Mouse (Mus musculus): ENCODE data around the gene Pspn.
A peak's percentile ranks its signal among the peaks of the same experiment; 100 is the strongest.

Gene Pspn

DNA sequence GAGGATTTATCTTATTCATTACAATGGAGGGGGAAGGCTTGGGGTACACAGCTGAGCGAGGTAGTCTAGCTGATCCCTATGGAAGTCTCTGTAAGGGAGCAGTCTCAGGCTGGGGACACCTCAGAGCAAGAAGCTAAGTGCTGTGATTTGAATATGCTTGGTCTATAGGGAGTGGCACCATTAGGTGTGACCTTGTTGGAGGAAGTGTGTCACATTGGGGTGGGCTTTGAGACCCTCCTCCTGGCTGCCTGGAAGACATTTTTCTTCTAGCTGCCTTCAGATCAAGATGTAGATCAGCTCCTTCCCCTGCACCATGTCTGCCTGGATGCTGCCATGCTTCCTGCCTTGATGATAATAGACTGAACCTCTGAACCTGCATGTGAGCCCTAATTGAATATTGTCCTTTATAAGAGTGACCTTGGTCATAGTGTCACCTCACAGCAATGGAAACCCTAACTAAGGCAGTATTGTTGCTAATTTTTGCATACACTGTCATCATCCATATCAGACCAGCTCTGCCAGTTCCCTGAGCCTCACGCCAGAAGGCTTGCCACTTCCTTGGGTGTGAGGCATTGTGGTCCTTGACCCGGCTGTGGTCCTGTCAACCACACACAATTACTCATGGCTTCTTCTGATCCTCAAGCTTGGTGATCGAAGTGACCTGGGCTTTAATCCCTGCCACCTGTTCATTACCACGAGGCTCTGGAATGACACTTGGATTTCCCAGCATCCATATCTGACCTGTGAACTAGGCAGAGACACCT lies 37.0 kb downstream of the Pspn start:
- no peak for DNase-seq (ENCODE audit: inconsistent ontology term)

DNA sequence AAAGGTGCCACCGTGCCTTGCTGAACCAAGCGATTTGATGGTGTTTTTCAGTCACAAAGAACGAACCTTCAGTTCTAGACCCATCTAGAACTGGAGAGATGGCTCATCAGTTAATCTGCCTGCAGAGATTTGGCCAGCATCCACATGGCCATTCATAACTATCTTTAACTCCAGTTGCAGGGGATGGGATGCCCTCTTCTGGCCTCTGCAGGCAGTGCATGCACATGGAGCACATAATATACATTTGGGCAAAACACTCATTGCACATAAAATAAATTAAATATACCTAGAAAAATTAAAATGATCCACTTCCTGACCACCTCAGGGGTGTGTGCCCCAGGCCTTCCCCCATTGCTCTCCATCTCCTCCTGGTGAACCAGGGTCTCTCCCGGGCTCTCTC lies 37.9 kb downstream of the Pspn start:
- no peak for DNase-seq (ENCODE audit: inconsistent ontology term)

GRCm38 (mm10) chr17:56958667-56959066 lies 41.2 kb downstream of the Pspn start:
- DNase-seq (ENCODE audit: inconsistent ontology term) = no peak

DNA sequence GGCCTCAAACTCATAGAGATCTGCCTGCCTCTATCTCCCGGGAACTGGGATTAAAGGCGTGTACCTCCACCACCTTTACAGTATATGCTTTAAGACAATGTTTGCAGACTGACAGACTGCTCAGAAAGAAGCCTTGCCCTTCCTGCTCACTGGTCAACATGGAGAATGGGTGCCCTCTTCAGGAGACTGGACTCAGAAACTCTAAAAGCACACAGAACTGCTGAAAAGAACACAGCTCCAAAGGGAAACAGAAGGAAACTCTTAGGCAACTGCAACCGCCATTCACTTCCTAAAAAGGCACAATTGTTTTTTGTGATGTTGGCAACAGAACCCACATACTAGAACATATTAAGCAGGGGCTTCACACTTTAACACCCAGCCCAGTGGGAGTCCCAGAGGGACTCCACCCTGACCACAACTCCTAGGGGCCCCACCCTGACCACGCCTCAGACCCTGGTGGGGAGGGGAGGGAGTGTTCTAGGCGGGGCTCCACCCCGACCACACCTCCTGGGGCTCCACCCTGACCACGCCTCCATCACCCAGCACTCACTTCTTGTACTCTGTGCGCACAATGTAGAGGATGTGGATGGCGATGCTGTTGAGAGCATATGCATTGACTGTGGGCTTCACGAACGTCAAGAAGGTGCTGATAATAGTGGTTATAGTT lies 41.9 kb downstream of the Pspn start:
- peak; percentile 7 for DNase-seq (ENCODE audit: inconsistent ontology term)

GRCm38 (mm10) chr17:56954871-56955270 lies 44.9 kb downstream of the Pspn start:
- DNase-seq (ENCODE audit: inconsistent ontology term) = no peak

DNA sequence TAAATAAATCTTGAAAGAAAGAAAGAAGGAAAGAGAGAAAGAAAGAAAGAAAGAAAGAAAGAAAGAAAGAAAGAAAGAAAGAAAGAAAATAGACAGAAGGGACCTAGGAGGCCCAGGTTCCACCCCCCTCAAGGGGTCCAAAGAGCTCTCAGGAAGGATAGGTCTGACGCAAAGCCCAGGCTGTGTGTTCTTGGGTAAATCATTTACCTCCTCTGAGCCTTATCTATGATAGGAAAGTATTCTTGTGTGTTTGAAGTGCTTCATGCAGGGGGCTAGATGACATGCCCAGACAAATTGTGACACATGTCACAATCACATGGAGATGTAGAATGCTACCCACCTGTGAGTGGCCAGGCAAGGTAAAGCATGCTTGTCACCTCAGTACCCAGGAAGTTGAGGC lies 47.2 kb downstream of the Pspn start:
- DNase-seq (ENCODE audit: inconsistent ontology term) = no peak

- DNase-seq (ENCODE audit: inconsistent ontology term) = no peak
These were observed 48.9 kb downstream of the Pspn start for GRCm38 (mm10) chr17:56950915-56951314.

Data from Muller cell, postnatal 12 days (primary cell).